Mouse (Mus musculus): ENCODE measurements around the gene Ninl.

GRCm38 (mm10) chr2:150963246-150963645, 75.9 kb downstream of the Ninl start:
- TF ChIP-seq CTCF (IDR thresholded peaks at IDR 0.05; ENCODE audit: borderline replicate concordance, extremely low read depth, insufficient read depth, insufficient read length): no peak
- no peak for TF ChIP-seq POLR2A (IDR thresholded peaks at IDR 0.05; ENCODE audit: borderline replicate concordance, extremely low read depth, insufficient read depth, insufficient read length, poor library complexity, severe bottlenecking)
